Mouse (Mus musculus): ENCODE results near the gene Pkdrej.

GRCm38 (mm10) chr15:85810462-85810805 is 11.1 kb downstream of the Pkdrej start:
- TF ChIP-seq CTCF (IDR thresholded peaks at IDR 0.05; ENCODE audit: extremely low read depth, insufficient read depth, low read length), result no peak
- no peak for TF ChIP-seq POLR2A (IDR thresholded peaks at IDR 0.05; ENCODE audit: extremely low read depth, insufficient read depth, low read length)
